Mouse (Mus musculus) c-Kit-positive CD71-positive TER-119-negative erythroid progenitor cells, embryonic 14.5 days (primary cell): ENCODE data around the gene Mapk3.
A peak's percentile ranks its signal among the peaks of the same experiment; 100 is the strongest.

ENCODE experiments used
- DNase-seq: peaks from one replicate; pipeline ENCODE4 v3.0.0-alpha.2; 2013; ENCODE audit warnings: low read depth

Gene Mapk3

GRCm38 (mm10) chr7:126802134-126802889 lies 42.9 kb downstream of the Mapk3 start:
- no peak for DNase-seq

GRCm38 (mm10) chr7:126803181-126803580 lies 43.8 kb downstream of the Mapk3 start:
- DNase-seq = no peak

- no peak for DNase-seq
Observed at GRCm38 (mm10) chr7:126803751-126804150, 44.4 kb downstream of the Mapk3 start.

DNA sequence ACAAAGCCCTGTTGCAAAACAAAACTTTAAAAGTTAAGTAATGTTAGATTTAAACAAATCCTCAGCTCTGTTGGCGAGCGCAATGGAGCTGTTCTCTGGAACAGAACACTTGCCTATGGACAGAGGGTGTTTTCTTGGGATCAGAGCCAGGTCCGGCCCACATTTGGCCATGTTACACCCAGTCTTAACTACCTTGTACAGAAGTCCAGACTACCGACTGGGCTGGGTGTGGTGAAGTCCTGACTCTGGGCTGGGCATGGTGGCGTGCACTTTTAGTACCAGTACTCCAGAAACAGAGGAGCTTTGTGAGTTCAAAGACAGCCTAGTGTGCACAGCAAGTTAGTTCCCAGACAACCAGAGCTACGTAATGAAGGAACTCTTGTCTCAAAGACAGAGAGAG lies 47.6 kb downstream of the Mapk3 start:
- DNase-seq = no peak

GRCm38 (mm10) chr7:126807405-126807804 lies 48.0 kb downstream of the Mapk3 start:
- no peak for DNase-seq

GRCm38 (mm10) chr7:126808703-126809455 lies 49.5 kb downstream of the Mapk3 start:
- peak; percentile 66 for DNase-seq

GRCm38 (mm10) chr7:126809723-126810369 lies 50.4 kb downstream of the Mapk3 start:
- DNase-seq = no peak
